Mouse (Mus musculus) liver, embryonic 11.5 days (tissue): ENCODE results near the gene Gm4450. TPM values are rescaled to one million over a fixed set of nuclear protein-coding genes. Genes with fewer than 3 reads are reported as not detected.
"Not testable (repeated sequence)": the region's sequence is repeated elsewhere in the genome, so short reads cannot be mapped to it uniquely, and the experiment has no call there.

Source experiments
- ATAC-seq: fragments of 200-750 bp; cut with Nextera tagmentation; replicated peaks from 2 replicates; pipeline ENCODE4 v1.8.0; 2017; ENCODE audit warnings: moderate number of reproducible peaks, mild to moderate bottlenecking, moderate TSS enrichment, moderate library complexity; ENCODE audit not compliant: low FRiP score
- DNase-seq: peaks from one replicate; pipeline ENCODE4 v3.0.0-alpha.2; 2017; ENCODE audit warnings: low spot score
- H3K27ac ChIP-seq: fragments of 300-500 bp; sonication (generic); 2 replicates; pipeline ENCODE4 v1.5.1; 2014; ENCODE audit warnings: mild to moderate bottlenecking, low read depth, low read length, control low read depth
- H3K27me3 ChIP-seq: fragments of 300-500 bp; sonication (generic); replicated peaks from 2 replicates; pipeline ENCODE4 v1.6.1; 2014; ENCODE audit warnings: low read length, mixed read lengths; ENCODE audit not compliant: control insufficient read depth, insufficient read depth
- H3K36me3 ChIP-seq: fragments of 300-500 bp; sonication (generic); 2 replicates; pipeline ENCODE4 v1.6.1; 2014; ENCODE audit warnings: mild to moderate bottlenecking, low read length, moderate library complexity, mixed read lengths; ENCODE audit not compliant: control insufficient read depth, insufficient read depth
- H3K4me1 ChIP-seq: fragments of 300-500 bp; sonication (generic); replicated peaks from 2 replicates; pipeline ENCODE4 v1.6.1; 2014; ENCODE audit warnings: low read length, mixed read lengths; ENCODE audit not compliant: control insufficient read depth, insufficient read depth
- H3K4me2 ChIP-seq: fragments of 300-500 bp; sonication (generic); 2 replicates; pipeline ENCODE4 v1.6.1; 2014; ENCODE audit warnings: mild to moderate bottlenecking, control low read depth, moderate library complexity
- H3K4me3 ChIP-seq: fragments of 300-500 bp; sonication (generic); 2 replicates; pipeline ENCODE4 v1.5.1; 2014; ENCODE audit warnings: low read depth, low read length, control low read depth
- H3K9ac ChIP-seq: fragments of 300-500 bp; sonication (generic); 2 replicates; pipeline ENCODE4 v1.6.1; 2014; ENCODE audit warnings: low read depth, low read length, control low read depth
- H3K9me3 ChIP-seq: fragments of 300-500 bp; sonication (generic); 2 replicates; pipeline ENCODE4 v1.6.1; 2016; ENCODE audit warnings: low read length, inconsistent platforms, mixed read lengths; ENCODE audit not compliant: control insufficient read depth
- WGBS: fragments of 180-500 bp; shearing (Covaris S2); extraction: QIAGEN DNeasy Blood & Tissue Kit; methylation state at CpG from one replicate; pipeline ENCODE4 v1.1.7; 2014; 5-methylcytosine and 5-hydroxymethylcytosine counted together
- polyA plus RNA-seq: library from polyadenylated mRNA; unstranded; fragments of >200 nt; fragmentation: Nextera tagmentation; extraction: Ambion mirVana; gene quantifications from 2 replicates; pipeline ENCODE4 v1.2.1, GENCODE M21; 2014

Gm4450 gene
- polyA plus RNA-seq, 1 experiment from 2014 or later = not detected

DNA sequence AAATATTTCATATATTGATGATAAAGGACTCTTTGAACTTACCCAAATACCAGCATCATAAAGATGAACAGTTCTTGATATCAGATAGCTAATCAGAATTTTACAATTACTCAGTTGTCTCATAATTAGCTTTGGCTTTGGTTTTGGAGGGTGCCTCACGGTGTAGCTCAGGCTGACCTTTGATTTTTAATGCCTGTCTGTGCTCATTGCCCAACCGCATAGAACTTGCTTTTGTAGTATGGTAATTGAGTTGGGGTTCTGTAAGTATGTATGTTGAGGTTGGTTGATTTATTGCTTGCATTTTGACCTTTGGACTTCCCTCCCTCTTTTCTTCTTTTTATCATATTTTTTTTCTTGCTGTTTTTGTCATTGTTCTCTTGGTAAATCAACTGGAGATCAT, 43.2 kb downstream of the Gm4450 start:
- 77% methylated on average over 2 of the region's 2 CpGs for WGBS
- Histone ChIP-seq H3K4me3 (no peak overlapping the region), H3K9ac (no peak overlapping the region), H3K4me2 (no peak overlapping the region), H3K4me1 (peaks cover 9% of the 10 kb centered on the region), H3K27me3 (no peaks in the 10 kb centered on the region), H3K36me3 (no peaks in the 10 kb centered on the region), H3K9me3 (no peaks in the 10 kb centered on the region), H3K27ac (no peak overlapping the region)
- no peak for ATAC-seq
- DNase-seq = no peak

GRCm38 (mm10) chr3:98410619-98411580, 46.0 kb downstream of the Gm4450 start:
- not testable (repeated sequence) for H3K27ac ChIP-seq, H3K27me3 ChIP-seq, H3K4me3 ChIP-seq, H3K36me3 ChIP-seq, H3K4me2 ChIP-seq, H3K9ac ChIP-seq, DNase-seq, H3K9me3 ChIP-seq, ATAC-seq, H3K4me1 ChIP-seq
- 86% methylated on average over 16 of the region's 27 CpGs for WGBS

DNA sequence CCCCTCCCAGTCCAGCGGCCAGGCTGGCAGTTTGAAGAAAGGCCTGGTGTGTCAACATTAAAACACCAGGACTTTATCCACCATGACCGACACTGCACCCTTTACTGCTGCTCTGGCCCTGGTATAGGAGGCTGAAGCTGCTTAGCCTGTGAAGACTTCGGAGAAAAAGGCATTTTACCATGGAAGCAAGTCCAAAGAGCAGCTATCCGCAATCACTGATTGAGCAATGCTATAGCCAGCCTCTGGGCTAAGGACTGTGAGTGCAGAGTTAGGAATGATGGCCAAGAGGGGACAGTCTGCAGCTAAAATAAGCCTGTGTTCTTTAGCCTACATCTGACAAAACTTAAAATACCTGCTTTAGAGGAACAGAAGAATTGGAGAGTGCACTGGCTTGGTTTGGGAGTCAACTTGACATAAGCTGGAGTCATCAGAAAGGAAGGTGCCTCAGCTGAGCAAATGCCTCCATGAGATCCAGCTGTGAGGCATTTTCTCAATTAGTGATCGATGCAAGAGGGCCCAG, 49.6 kb downstream of the Gm4450 start:
- H3K27ac ChIP-seq, ATAC-seq, H3K4me1 ChIP-seq, H3K9ac ChIP-seq, H3K4me2 ChIP-seq, H3K27me3 ChIP-seq, DNase-seq, H3K36me3 ChIP-seq, H3K9me3 ChIP-seq, H3K4me3 ChIP-seq: not testable (repeated sequence)
- 57% methylated on average over 5 of the region's 5 CpGs for WGBS

GRCm38 (mm10) chr3:98406569-98407144, 50.3 kb downstream of the Gm4450 start:
- H3K9me3 ChIP-seq, H3K36me3 ChIP-seq, ATAC-seq, H3K27me3 ChIP-seq, H3K4me1 ChIP-seq, H3K27ac ChIP-seq, H3K4me2 ChIP-seq, H3K4me3 ChIP-seq, H3K9ac ChIP-seq, DNase-seq: not testable (repeated sequence)
- 67% methylated on average over 12 of the region's 12 CpGs for WGBS

- not testable (repeated sequence) for H3K36me3 ChIP-seq, H3K9me3 ChIP-seq, ATAC-seq, H3K4me2 ChIP-seq, H3K4me1 ChIP-seq, DNase-seq, H3K27me3 ChIP-seq, H3K27ac ChIP-seq, H3K4me3 ChIP-seq, H3K9ac ChIP-seq
- WGBS = 83% methylated on average over 5 of the region's 6 CpGs
Measured at GRCm38 (mm10) chr3:98405877-98406276, 51.0 kb downstream of the Gm4450 start.

DNA sequence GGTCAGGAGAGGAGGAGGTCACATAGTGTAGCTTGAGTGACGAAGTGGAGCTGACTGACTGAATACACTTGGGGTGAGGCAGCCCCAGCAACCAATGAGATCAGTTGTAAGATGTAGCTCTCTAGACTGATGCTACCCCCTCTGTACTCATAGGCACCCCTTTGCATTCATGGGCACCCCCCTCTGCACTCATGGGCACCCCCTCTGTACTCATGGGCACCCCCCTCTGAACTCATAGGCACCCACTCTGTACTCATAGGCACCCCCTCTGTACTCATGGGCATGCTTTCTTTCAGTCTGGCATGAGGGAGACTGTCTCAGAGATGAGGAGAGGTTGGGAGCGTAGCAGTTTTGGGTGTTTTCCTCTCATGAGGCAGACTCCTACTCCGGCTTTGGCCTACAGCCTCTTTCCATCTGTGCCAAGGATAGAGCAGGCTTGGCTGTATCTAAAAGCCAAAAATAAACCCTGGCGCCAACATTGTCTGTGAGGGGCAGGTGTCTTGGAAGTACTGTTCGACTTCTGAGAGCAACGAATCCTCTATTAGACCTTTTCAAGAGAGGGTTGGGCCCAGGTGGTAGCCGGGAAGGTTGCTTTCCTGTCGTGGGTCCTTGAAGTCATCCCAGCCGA, 52.5 kb downstream of the Gm4450 start:
- H3K27ac ChIP-seq, H3K9ac ChIP-seq, H3K36me3 ChIP-seq, H3K4me2 ChIP-seq, H3K4me3 ChIP-seq, DNase-seq, ATAC-seq, H3K27me3 ChIP-seq, H3K9me3 ChIP-seq, H3K4me1 ChIP-seq: not testable (repeated sequence)
- WGBS = 82% methylated on average over 9 of the region's 9 CpGs

Other genes starting within 250 kb of the Gm4450 start
- gene Reg4, start 235.0 kb downstream of the Gm4450 start, polyA plus RNA-seq = 0.16 TPM in 1 of 2 replicates, not detected in the other
- 29.9 and 32.9 TPM in 2 replicates for gene Hmgcs2, start 176.7 kb downstream of the Gm4450 start, polyA plus RNA-seq
- gene Phgdh, start 117.1 kb downstream of the Gm4450 start, polyA plus RNA-seq = 554 and 596 TPM in 2 replicates
- gene Zfp697, start 74.7 kb downstream of the Gm4450 start, polyA plus RNA-seq = 4.8 and 5.7 TPM in 2 replicates
- gene Hsd3b4, start 53.4 kb upstream of the Gm4450 start, polyA plus RNA-seq = 0.11 and 0.22 TPM in 2 replicates
- gene Gm10681, start 131.7 kb upstream of the Gm4450 start, polyA plus RNA-seq = 0.11 and 0.22 TPM in 2 replicates
- not detected in 2 replicates for gene Hsd3b5, start 173.1 kb upstream of the Gm4450 start, polyA plus RNA-seq